Mouse (Mus musculus): ENCODE data around the gene Ccr8. TPM values are rescaled to one million over a fixed set of nuclear protein-coding genes. Genes with fewer than 3 reads are reported as not detected.

Gene Ccr8
- 0.13 TPM in 1 of 2 replicates, not detected in the other for polyA plus RNA-seq (2015; fragmentation: Nextera tagmentation; extraction: Ambion mirVana)

- no peak for DNase-seq
- Histone ChIP-seq H3K4me1 (replicated peaks) (no peaks in the 10 kb centered on the region), H3K9me3 (replicated peaks) (no peaks in the 10 kb centered on the region)
Measured at GRCm38 (mm10) chr9:120091696-120092238, at the start of gene Ccr8. TSS of gene Ccr8 (plus strand) at chr9:120092114.

GRCm38 (mm10) chr9:120043115-120043514 is 48.8 kb upstream of the Ccr8 start:
- Histone ChIP-seq H3K36me3 (no peaks in the 10 kb centered on the region), H3K9me3 (replicated peaks) (no peaks in the 10 kb centered on the region), H3K27me3 (no peaks in the 10 kb centered on the region), H3K27ac (no peak overlapping the region), H3K4me3 (replicated peaks) (no peak overlapping the region), H3K4me1 (replicated peaks) (0 out of 2 replicates have a peak, but pooled peaks cover 1% of the 10 kb centered on the region), H3K4me2 (no peak overlapping the region), H3K9ac (no peak overlapping the region)
- 32% methylated on average over 7 of the region's 7 CpGs for WGBS (ENCODE audit: insufficient replicate concordance)
- no peak for ATAC-seq (ENCODE audit: low read depth)
- no peak for DNase-seq

More at GRCm38 (mm10) chr9:120091696-120092238, at the start of gene Ccr8:
- Histone ChIP-seq H3K9ac (no peak within 1 kb of the TSS), H3K4me2 (no peak within 1 kb of the TSS), H3K27ac (no peak within 1 kb of the TSS), H3K36me3 (no peaks in the 10 kb centered on the region), H3K4me3 (replicated peaks) (no peak within 1 kb of the TSS), H3K27me3 (no peaks in the 10 kb centered on the region)
- 64% methylated on average over 5 of the region's 5 CpGs for WGBS (ENCODE audit: insufficient replicate concordance)
- no peak for ATAC-seq (ENCODE audit: low read depth)

- no peak for DNase-seq
- ATAC-seq (ENCODE audit: low read depth): no peak
- H3K36me3 ChIP-seq: no peaks in the 10 kb centered on the region
Measured at GRCm38 (mm10) chr9:120048495-120048894, 43.4 kb upstream of the Ccr8 start.

GRCm38 (mm10) chr9:120049407-120049806 is 42.5 kb upstream of the Ccr8 start:
- ATAC-seq (ENCODE audit: low read depth) (no peak), DNase-seq (no peak)
- H3K4me1 ChIP-seq (replicated peaks): 0 out of 2 replicates have a peak, but pooled peaks cover 7% of the 10 kb centered on the region
- no peaks in the 10 kb centered on the region for H3K36me3 ChIP-seq
- no peak overlapping the region for H3K4me2 ChIP-seq
- H3K27me3 ChIP-seq: no peaks in the 10 kb centered on the region
- H3K9me3 ChIP-seq (replicated peaks): no peaks in the 10 kb centered on the region
- H3K9ac ChIP-seq: no peak overlapping the region
- no peak overlapping the region for H3K4me3 ChIP-seq (replicated peaks)
- H3K27ac ChIP-seq: no peak overlapping the region
- 10% methylated on average over 3 of the region's 3 CpGs for WGBS (ENCODE audit: insufficient replicate concordance)

More at GRCm38 (mm10) chr9:120048495-120048894, 43.4 kb upstream of the Ccr8 start:
- Histone ChIP-seq H3K4me2 (no peak overlapping the region), H3K4me3 (replicated peaks) (no peak overlapping the region), H3K9me3 (replicated peaks) (no peaks in the 10 kb centered on the region), H3K27me3 (no peaks in the 10 kb centered on the region), H3K4me1 (replicated peaks) (0 out of 2 replicates have a peak, but pooled peaks cover 7% of the 10 kb centered on the region), H3K9ac (no peak overlapping the region), H3K27ac (no peak overlapping the region)
- WGBS (ENCODE audit: insufficient replicate concordance): 64% methylated on average over 6 of the region's 6 CpGs

- peaks cover 1% of the 10 kb centered on the region; the same call in 1 of the 2 replicates for H3K4me1 ChIP-seq (replicated peaks)
- DNase-seq (no peak), ATAC-seq (ENCODE audit: low read depth) (peak; percentile 41; the same call in 1 of the 2 replicates)
- peak overlapping the region; percentile 53; the same call in 1 of the 2 replicates for H3K27ac ChIP-seq
- no peaks in the 10 kb centered on the region for H3K9me3 ChIP-seq (replicated peaks)
- H3K4me2 ChIP-seq: no peak overlapping the region
- H3K27me3 ChIP-seq: no peaks in the 10 kb centered on the region
- H3K36me3 ChIP-seq: no peaks in the 10 kb centered on the region
- 20% methylated on average over 8 of the region's 8 CpGs for WGBS (ENCODE audit: insufficient replicate concordance)
- H3K4me3 ChIP-seq (replicated peaks): no peak overlapping the region
- H3K9ac ChIP-seq: no peak overlapping the region
Measured at GRCm38 (mm10) chr9:120054545-120055277, 37.2 kb upstream of the Ccr8 start.

- 62% methylated on average over 9 of the region's 9 CpGs for WGBS (ENCODE audit: insufficient replicate concordance)
- Histone ChIP-seq H3K4me2 (no peak overlapping the region), H3K4me3 (replicated peaks) (no peak overlapping the region), H3K4me1 (replicated peaks) (no peaks in the 10 kb centered on the region; the same call in 1 of the 2 replicates), H3K9ac (no peak overlapping the region), H3K27ac (no peak overlapping the region), H3K27me3 (no peaks in the 10 kb centered on the region), H3K36me3 (no peaks in the 10 kb centered on the region), H3K9me3 (replicated peaks) (no peaks in the 10 kb centered on the region)
- DNase-seq: no peak
- ATAC-seq (ENCODE audit: low read depth): no peak
Measured at GRCm38 (mm10) chr9:120056201-120056600, 35.7 kb upstream of the Ccr8 start.

- Histone ChIP-seq H3K36me3 (no peaks in the 10 kb centered on the region), H3K4me2 (no peak overlapping the region), H3K9me3 (replicated peaks) (no peaks in the 10 kb centered on the region), H3K4me1 (replicated peaks) (no peaks in the 10 kb centered on the region; the same call in 1 of the 2 replicates), H3K4me3 (replicated peaks) (no peak overlapping the region), H3K27ac (no peak overlapping the region), H3K27me3 (no peaks in the 10 kb centered on the region), H3K9ac (no peak overlapping the region)
- WGBS (ENCODE audit: insufficient replicate concordance): 33% methylated on average over 3 of the region's 3 CpGs
- no peak for ATAC-seq (ENCODE audit: low read depth)
- no peak for DNase-seq
Measured at GRCm38 (mm10) chr9:120058730-120059129, 33.2 kb upstream of the Ccr8 start.

- ATAC-seq (ENCODE audit: low read depth): no peak
- Histone ChIP-seq H3K36me3 (no peaks in the 10 kb centered on the region), H3K9me3 (replicated peaks) (no peaks in the 10 kb centered on the region), H3K27ac (no peak overlapping the region), H3K27me3 (no peaks in the 10 kb centered on the region), H3K4me3 (replicated peaks) (no peak overlapping the region), H3K4me1 (replicated peaks) (no peaks in the 10 kb centered on the region; the same call in 1 of the 2 replicates), H3K4me2 (no peak overlapping the region), H3K9ac (no peak overlapping the region)
- no peak for DNase-seq
- 54% methylated on average over 4 of the region's 4 CpGs for WGBS (ENCODE audit: insufficient replicate concordance)
Measured at GRCm38 (mm10) chr9:120064317-120064716, 27.6 kb upstream of the Ccr8 start.

- Histone ChIP-seq H3K4me1 (replicated peaks) (peaks cover 11% of the 10 kb centered on the region), H3K4me2 (no peak overlapping the region), H3K4me3 (replicated peaks) (no peak overlapping the region), H3K36me3 (no peaks in the 10 kb centered on the region), H3K27ac (no peak overlapping the region), H3K9ac (no peak overlapping the region), H3K27me3 (no peaks in the 10 kb centered on the region), H3K9me3 (replicated peaks) (no peaks in the 10 kb centered on the region)
- 65% methylated on average over 2 of the region's 2 CpGs for WGBS (ENCODE audit: insufficient replicate concordance)
- no peak for ATAC-seq (ENCODE audit: low read depth)
- DNase-seq: no peak
Measured at GRCm38 (mm10) chr9:120067609-120068008, 24.3 kb upstream of the Ccr8 start.

- Histone ChIP-seq H3K36me3 (no peaks in the 10 kb centered on the region), H3K9me3 (replicated peaks) (no peaks in the 10 kb centered on the region), H3K27ac (no peak overlapping the region), H3K27me3 (no peaks in the 10 kb centered on the region), H3K9ac (no peak overlapping the region), H3K4me1 (replicated peaks) (peaks cover 11% of the 10 kb centered on the region), H3K4me2 (no peak overlapping the region), H3K4me3 (replicated peaks) (no peak overlapping the region)
- 0 out of 2 replicates have a peak, but pooled peaks have one; percentile 26 for ATAC-seq (ENCODE audit: low read depth)
- no peak for DNase-seq
- 20% methylated on average over 10 of the region's 10 CpGs for WGBS (ENCODE audit: insufficient replicate concordance)
Measured at GRCm38 (mm10) chr9:120068047-120068446, 23.9 kb upstream of the Ccr8 start.

- peaks cover 11% of the 10 kb centered on the region for H3K4me1 ChIP-seq (replicated peaks)
- WGBS (ENCODE audit: insufficient replicate concordance): 74% methylated on average over 11 of the region's 11 CpGs
- no peaks in the 10 kb centered on the region for H3K27me3 ChIP-seq
- no peak within 1 kb of the TSS for H3K4me2 ChIP-seq
- no peaks in the 10 kb centered on the region for H3K9me3 ChIP-seq (replicated peaks)
- ATAC-seq (ENCODE audit: low read depth): no peak
- no peak for DNase-seq
- H3K9ac ChIP-seq: no peak within 1 kb of the TSS
- no peaks in the 10 kb centered on the region for H3K36me3 ChIP-seq
- H3K4me3 ChIP-seq (replicated peaks): no peak within 1 kb of the TSS
- peak within 1 kb of the TSS; percentile 2; the same call in 1 of the 2 replicates for H3K27ac ChIP-seq
Measured at GRCm38 (mm10) chr9:120069779-120070178, 22.1 kb upstream of the Ccr8 start, which contains the start of gene Cx3cr1. TSS of gene Cx3cr1 (minus strand) at chr9:120069879.

Measured in liver, embryonic 13.5 days (tissue).